Mouse (Mus musculus) midbrain, embryonic 12.5 days (tissue): ENCODE data around the gene Nacad. TPM values are rescaled to one million over a fixed set of nuclear protein-coding genes. Genes with fewer than 3 reads are reported as not detected.

Experiments used
- ATAC-seq: fragments of 200-750 bp; cut with Nextera tagmentation; 2 replicates; pipeline ENCODE4 v1.8.0; 2017; ENCODE audit warnings: low read depth, moderate TSS enrichment, moderate library complexity; ENCODE audit not compliant: low FRiP score
- H3K27ac ChIP-seq: fragments of 300-500 bp; sonication (generic); replicated peaks from 2 replicates; pipeline ENCODE4 v1.5.1; 2016; ENCODE audit warnings: mild to moderate bottlenecking
- H3K27me3 ChIP-seq: fragments of 300-500 bp; sonication (generic); 2 replicates; pipeline ENCODE4 v1.6.1; 2016; ENCODE audit warnings: mild to moderate bottlenecking
- H3K36me3 ChIP-seq: fragments of 300-500 bp; sonication (generic); 2 replicates; pipeline ENCODE4 v1.6.1; 2016
- H3K4me1 ChIP-seq: fragments of 300-500 bp; sonication (generic); 2 replicates; pipeline ENCODE4 v1.6.1; 2016
- H3K4me2 ChIP-seq: fragments of 300-500 bp; sonication (generic); replicated peaks from 2 replicates; pipeline ENCODE4 v1.6.1; 2016; ENCODE audit warnings: mild to moderate bottlenecking, moderate library complexity
- H3K4me3 ChIP-seq: fragments of 300-500 bp; sonication (generic); 2 replicates; pipeline ENCODE4 v1.5.1; 2016; ENCODE audit warnings: mild to moderate bottlenecking
- H3K9ac ChIP-seq: fragments of 300-500 bp; sonication (generic); replicated peaks from 2 replicates; pipeline ENCODE4 v1.6.1; 2016; ENCODE audit warnings: mild to moderate bottlenecking, moderate library complexity
- H3K9me3 ChIP-seq: fragments of 300-500 bp; sonication (generic); 2 replicates; pipeline ENCODE4 v1.6.1; 2016; ENCODE audit warnings: mild to moderate bottlenecking
- WGBS: fragments of 180-500 bp; shearing (Covaris S2); methylation state at CpG from one replicate; pipeline ENCODE4 v1.1.7; 2016; 5-methylcytosine and 5-hydroxymethylcytosine counted together
- polyA plus RNA-seq: library from polyadenylated mRNA; unstranded; fragments of >200 nt; fragmentation: Nextera tagmentation; extraction: Ambion mirVana; gene quantifications from 2 replicates; pipeline ENCODE4 v1.2.1, GENCODE M21; 2016

The Nacad gene
- polyA plus RNA-seq, 1 experiment from 2014 or later = 83.4 TPM

GRCm38 (mm10) chr11:6602662-6603061, 3.2 kb downstream of the Nacad start:
- Histone ChIP-seq H3K9me3 (no peaks in the 10 kb centered on the region), H3K27me3 (no peaks in the 10 kb centered on the region), H3K9ac (peak overlapping the region; percentile 88; the same call in 1 of the 2 replicates), H3K4me2 (peak overlapping the region; percentile 74), H3K4me3 (peak overlapping the region; percentile 63; the same call in 1 of the 2 replicates), H3K36me3 (peaks cover 27% of the 10 kb centered on the region; the same call in 1 of the 2 replicates), H3K4me1 (peaks cover 80% of the 10 kb centered on the region), H3K27ac (no peak overlapping the region; the same call in 1 of the 2 replicates)
- WGBS = 80% methylated on average over 9 of the region's 9 CpGs
- no peak for ATAC-seq

GRCm38 (mm10) chr11:6601649-6602480, 4.0 kb downstream of the Nacad start:
- peaks cover 78% of the 10 kb centered on the region for H3K4me1 ChIP-seq
- 86% methylated on average over 20 of the region's 20 CpGs for WGBS
- no peak overlapping the region for H3K4me2 ChIP-seq

GRCm38 (mm10) chr11:6600284-6600944, 5.4 kb downstream of the Nacad start:
- H3K9me3 ChIP-seq = no peaks in the 10 kb centered on the region
- WGBS = 88% methylated on average over 8 of the region's 8 CpGs
- no peak overlapping the region for H3K4me2 ChIP-seq
- peaks cover 67% of the 10 kb centered on the region for H3K4me1 ChIP-seq
- H3K27ac ChIP-seq = peak overlapping the region; percentile 84
- H3K36me3 ChIP-seq = peaks cover 45% of the 10 kb centered on the region
- H3K27me3 ChIP-seq = no peaks in the 10 kb centered on the region
- no peak overlapping the region for H3K4me3 ChIP-seq
- ATAC-seq = no peak
- 0 out of 2 replicates have a peak overlapping the region, but pooled peaks have one; percentile 1 for H3K9ac ChIP-seq

More at GRCm38 (mm10) chr11:6601649-6602480, 4.0 kb downstream of the Nacad start:
- Histone ChIP-seq H3K27ac (no peak overlapping the region), H3K4me3 (no peak overlapping the region), H3K36me3 (peaks cover 31% of the 10 kb centered on the region), H3K9me3 (no peaks in the 10 kb centered on the region), H3K27me3 (no peaks in the 10 kb centered on the region), H3K9ac (no peak overlapping the region)
- no peak for ATAC-seq

GRCm38 (mm10) chr11:6599831-6600230, 6.0 kb downstream of the Nacad start:
- Histone ChIP-seq H3K36me3 (peaks cover 51% of the 10 kb centered on the region), H3K27ac (peak overlapping the region; percentile 84), H3K27me3 (no peaks in the 10 kb centered on the region), H3K4me1 (peaks cover 62% of the 10 kb centered on the region), H3K9ac (peak overlapping the region; percentile 50; the same call in 1 of the 2 replicates), H3K9me3 (no peaks in the 10 kb centered on the region), H3K4me2 (peak overlapping the region; percentile 49), H3K4me3 (no peak overlapping the region)
- ATAC-seq = no peak
- 87% methylated on average over 6 of the region's 6 CpGs for WGBS

- Histone ChIP-seq H3K4me2 (peak overlapping the region; percentile 49), H3K27me3 (no peaks in the 10 kb centered on the region), H3K9ac (peak overlapping the region; percentile 50), H3K4me1 (peaks cover 55% of the 10 kb centered on the region), H3K27ac (peak overlapping the region; percentile 84), H3K9me3 (no peaks in the 10 kb centered on the region), H3K4me3 (peak overlapping the region; percentile 27), H3K36me3 (peaks cover 58% of the 10 kb centered on the region)
- WGBS = 11% methylated on average over 27 of the region's 27 CpGs
- peak; percentile 73 for ATAC-seq
Measured at GRCm38 (mm10) chr11:6599011-6599681, 6.7 kb downstream of the Nacad start.

GRCm38 (mm10) chr11:6598191-6598889, 7.5 kb downstream of the Nacad start:
- Histone ChIP-seq H3K4me2 (peak overlapping the region; percentile 49), H3K9me3 (no peaks in the 10 kb centered on the region), H3K9ac (peak overlapping the region; percentile 50; the same call in 1 of the 2 replicates), H3K27ac (peak overlapping the region; percentile 84), H3K27me3 (no peaks in the 10 kb centered on the region; the same call in 1 of the 2 replicates), H3K4me3 (peak overlapping the region; percentile 27), H3K36me3 (peaks cover 66% of the 10 kb centered on the region), H3K4me1 (peaks cover 47% of the 10 kb centered on the region)
- peak; percentile 11; the same call in 1 of the 2 replicates for ATAC-seq
- 58% methylated on average over 19 of the region's 19 CpGs for WGBS

- peak overlapping the region; percentile 84; the same call in 1 of the 2 replicates for H3K27ac ChIP-seq
- H3K9ac ChIP-seq = no peak overlapping the region
- H3K4me3 ChIP-seq = no peak overlapping the region
- ATAC-seq = no peak
- H3K9me3 ChIP-seq = no peaks in the 10 kb centered on the region
- peaks cover 71% of the 10 kb centered on the region for H3K36me3 ChIP-seq
- WGBS = 79% methylated on average over 7 of the region's 7 CpGs
- no peaks in the 10 kb centered on the region; the same call in 1 of the 2 replicates for H3K27me3 ChIP-seq
- H3K4me2 ChIP-seq = no peak overlapping the region
- H3K4me1 ChIP-seq = peaks cover 39% of the 10 kb centered on the region
Measured at GRCm38 (mm10) chr11:6597523-6597922, 8.3 kb downstream of the Nacad start.

GRCm38 (mm10) chr11:6596616-6597015, 9.2 kb downstream of the Nacad start:
- Histone ChIP-seq H3K36me3 (peaks cover 71% of the 10 kb centered on the region), H3K4me1 (peaks cover 30% of the 10 kb centered on the region), H3K27me3 (no peaks in the 10 kb centered on the region; the same call in 1 of the 2 replicates), H3K9me3 (no peaks in the 10 kb centered on the region), H3K9ac (no peak overlapping the region), H3K4me3 (no peak overlapping the region), H3K27ac (peak overlapping the region; percentile 49; the same call in 1 of the 2 replicates), H3K4me2 (no peak overlapping the region)
- WGBS = 84% methylated on average over 3 of the region's 3 CpGs
- ATAC-seq = no peak

GRCm38 (mm10) chr11:6596205-6596604, 9.6 kb downstream of the Nacad start:
- peak overlapping the region; percentile 49; the same call in 1 of the 2 replicates for H3K27ac ChIP-seq
- peaks cover 30% of the 10 kb centered on the region for H3K4me1 ChIP-seq
- H3K4me2 ChIP-seq = no peak overlapping the region
- ATAC-seq = no peak
- H3K9me3 ChIP-seq = no peaks in the 10 kb centered on the region
- H3K9ac ChIP-seq = no peak overlapping the region
- no peak overlapping the region for H3K4me3 ChIP-seq
- H3K27me3 ChIP-seq = no peaks in the 10 kb centered on the region; the same call in 1 of the 2 replicates
- 95% methylated on average over 6 of the region's 6 CpGs for WGBS
- peaks cover 71% of the 10 kb centered on the region for H3K36me3 ChIP-seq

- Histone ChIP-seq H3K36me3 (peaks cover 75% of the 10 kb centered on the region), H3K4me3 (no peak overlapping the region), H3K9ac (no peak overlapping the region), H3K4me1 (peaks cover 27% of the 10 kb centered on the region), H3K9me3 (no peaks in the 10 kb centered on the region), H3K27ac (no peak overlapping the region), H3K4me2 (no peak overlapping the region), H3K27me3 (no peaks in the 10 kb centered on the region; the same call in 1 of the 2 replicates)
- WGBS = 90% methylated on average over 5 of the region's 5 CpGs
- no peak for ATAC-seq
Measured at GRCm38 (mm10) chr11:6595339-6595738, 10.5 kb downstream of the Nacad start.

- no peak overlapping the region for H3K4me2 ChIP-seq
- no peak for ATAC-seq
- H3K27me3 ChIP-seq = no peaks in the 10 kb centered on the region; the same call in 1 of the 2 replicates
- H3K9me3 ChIP-seq = no peaks in the 10 kb centered on the region
- H3K4me3 ChIP-seq = no peak overlapping the region
- WGBS = 88% methylated on average over 6 of the region's 6 CpGs
- H3K27ac ChIP-seq = no peak overlapping the region
- no peak overlapping the region for H3K9ac ChIP-seq
- peaks cover 80% of the 10 kb centered on the region for H3K36me3 ChIP-seq
- H3K4me1 ChIP-seq = peaks cover 22% of the 10 kb centered on the region
Measured at GRCm38 (mm10) chr11:6594845-6595244, 11.0 kb downstream of the Nacad start.
